Mouse (Mus musculus) bone marrow, adult 2 months (tissue): ENCODE data around the gene Lrmda.

Experiments
- CTCF ChIP-seq: fragments of 200-500 bp; IDR thresholded peaks from 2 replicates; pipeline ENCODE4 v1.5.1; 2011; ENCODE audit warnings: low read length, control low read depth; ENCODE audit not compliant: control insufficient read depth, insufficient read depth
- POLR2A ChIP-seq: fragments of 200-500 bp; IDR thresholded peaks from 2 replicates; pipeline ENCODE4 v1.6.1; 2011; ENCODE audit warnings: low read depth, mild to moderate bottlenecking, control low read depth, low read length, borderline replicate concordance; ENCODE audit not compliant: control insufficient read depth

- no peak for TF ChIP-seq POLR2A
- TF ChIP-seq CTCF, result no peak
Observed at GRCm38 (mm10) chr14:22700690-22701089, 681.2 kb downstream of the Lrmda start.
